Mouse (Mus musculus): ENCODE measurements around the gene H2-DMb1.

The H2-DMb1 gene

DNA sequence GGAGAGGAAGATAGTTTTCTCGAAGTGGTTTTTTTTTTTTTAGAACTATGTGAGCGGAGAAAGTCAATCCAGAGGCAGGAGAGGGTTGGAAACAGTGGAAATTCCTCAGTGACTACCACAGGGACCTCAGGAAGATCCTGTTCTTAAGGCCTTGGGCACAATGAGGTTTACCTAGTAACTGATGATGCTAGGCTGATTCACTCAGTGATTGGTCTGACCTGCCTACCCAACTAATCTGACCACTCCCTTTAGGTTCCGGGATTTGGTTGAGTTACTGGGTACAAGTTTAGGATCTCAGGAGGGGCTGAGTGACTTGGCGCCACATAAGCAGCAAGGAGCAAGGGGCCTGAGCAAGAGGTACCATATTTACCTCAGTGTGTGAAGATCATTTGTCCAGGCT is at the start of gene H2-DMb1:
H2-DMb1 (plus strand) TSS at position 150 of the 400 bp plus-strand sequence.
- DNase-seq: peak; percentile 63 to 67

- no peak for DNase-seq
These were observed 48.1 kb upstream of the H2-DMb1 start for GRCm38 (mm10) chr17:34104804-34105203.

DNA sequence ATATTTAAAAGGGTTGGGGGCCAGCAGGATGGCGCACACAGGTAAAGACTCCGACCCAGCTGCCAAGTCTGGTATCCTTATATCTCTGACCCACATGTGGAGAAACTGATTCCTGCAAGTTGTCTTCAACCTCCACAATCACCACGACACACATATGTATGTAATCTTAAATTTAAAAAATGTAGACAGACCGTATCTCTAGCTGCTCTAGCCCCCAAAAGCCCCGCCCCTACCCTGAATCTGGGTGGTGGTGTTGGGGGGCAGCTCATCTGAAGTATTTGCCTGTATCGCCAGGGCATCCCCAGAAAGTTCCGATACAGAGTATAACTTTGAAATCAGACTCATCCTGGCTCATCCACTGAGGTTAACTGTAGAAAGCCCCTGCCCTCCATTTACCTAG is 46.3 kb upstream of the H2-DMb1 start:
- DNase-seq: no peak

- DNase-seq: no peak
These were observed 45.6 kb upstream of the H2-DMb1 start for GRCm38 (mm10) chr17:34107109-34107867.

GRCm38 (mm10) chr17:34108460-34108859 is 44.4 kb upstream of the H2-DMb1 start:
- DNase-seq: no peak

GRCm38 (mm10) chr17:34109038-34109805 is 43.6 kb upstream of the H2-DMb1 start:
- DNase-seq: peak in 1 of 2 experiments; percentile 39

GRCm38 (mm10) chr17:34109806-34110195 is 43.1 kb upstream of the H2-DMb1 start:
- no peak for DNase-seq

GRCm38 (mm10) chr17:34110309-34110708 is 42.6 kb upstream of the H2-DMb1 start:
- no peak for DNase-seq

- DNase-seq: no peak
These were observed 38.8 kb upstream of the H2-DMb1 start for GRCm38 (mm10) chr17:34114114-34114513.

DNA sequence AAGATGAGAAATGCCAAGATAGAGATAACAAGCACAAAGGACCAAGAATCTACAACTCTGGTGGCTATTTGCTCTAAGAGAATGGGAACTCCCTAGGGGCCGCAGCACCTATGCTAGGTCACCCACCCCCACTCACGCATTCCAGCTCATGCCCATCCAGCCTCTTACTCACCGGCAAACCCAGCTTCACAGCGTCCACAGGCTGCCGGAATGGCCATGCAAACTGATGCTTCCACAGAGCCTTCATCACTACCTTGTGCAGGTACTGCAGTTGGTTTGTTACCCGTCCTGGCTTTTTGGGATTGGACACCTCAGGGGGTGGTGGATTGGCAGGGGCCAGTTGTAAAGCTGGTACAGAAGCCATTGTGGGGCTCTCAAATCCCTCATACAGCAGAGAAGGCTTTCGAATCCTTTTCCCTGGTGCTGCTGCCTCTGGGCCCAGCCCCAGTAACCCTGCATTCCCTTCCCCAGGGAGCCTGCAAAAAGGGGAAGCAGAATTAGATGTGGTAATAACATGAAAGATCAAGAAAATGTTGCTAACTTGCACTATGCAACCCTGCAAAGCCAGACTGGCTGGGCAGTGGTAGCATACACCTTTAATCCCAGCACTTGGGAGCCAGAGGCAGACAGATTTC is 36.0 kb upstream of the H2-DMb1 start:
- DNase-seq: no peak

DNA sequence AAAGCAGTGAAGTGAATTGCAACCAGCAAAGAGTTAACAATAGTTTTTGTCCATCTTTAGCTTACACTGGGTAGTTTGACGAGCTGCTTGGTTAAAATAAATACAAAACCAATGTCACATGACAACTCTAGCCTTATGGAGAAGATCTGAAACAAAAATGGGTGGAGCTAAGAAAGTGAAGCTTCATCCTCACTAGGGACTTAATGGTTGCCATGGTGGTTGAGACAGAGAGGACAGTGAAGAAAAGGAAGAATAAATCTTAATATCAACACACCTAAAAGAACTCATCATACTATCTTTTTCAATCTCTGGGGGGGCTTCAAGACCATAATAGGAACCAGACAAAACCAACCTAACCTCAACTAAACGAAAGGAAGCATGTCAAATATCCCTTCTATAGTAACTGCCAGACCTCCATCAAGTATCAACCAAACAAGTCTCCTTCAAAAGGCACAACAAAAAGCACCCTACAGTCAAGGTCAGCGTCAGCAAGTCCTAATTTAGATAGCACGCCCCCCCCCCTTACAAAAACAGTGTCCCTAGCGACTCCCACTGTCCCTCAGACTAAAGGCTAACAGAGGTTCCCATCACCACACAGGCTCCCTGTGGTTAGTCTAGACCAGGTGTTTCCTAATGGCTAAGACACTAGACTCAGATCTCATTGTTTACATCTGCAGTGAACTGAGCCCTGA is 35.3 kb upstream of the H2-DMb1 start:
- no peak for DNase-seq

- DNase-seq: peak; percentile 37 to 66
These were observed 34.6 kb upstream of the H2-DMb1 start for GRCm38 (mm10) chr17:34118113-34118872.

- DNase-seq: no peak
These were observed 34.0 kb upstream of the H2-DMb1 start for GRCm38 (mm10) chr17:34118873-34119248.

DNA sequence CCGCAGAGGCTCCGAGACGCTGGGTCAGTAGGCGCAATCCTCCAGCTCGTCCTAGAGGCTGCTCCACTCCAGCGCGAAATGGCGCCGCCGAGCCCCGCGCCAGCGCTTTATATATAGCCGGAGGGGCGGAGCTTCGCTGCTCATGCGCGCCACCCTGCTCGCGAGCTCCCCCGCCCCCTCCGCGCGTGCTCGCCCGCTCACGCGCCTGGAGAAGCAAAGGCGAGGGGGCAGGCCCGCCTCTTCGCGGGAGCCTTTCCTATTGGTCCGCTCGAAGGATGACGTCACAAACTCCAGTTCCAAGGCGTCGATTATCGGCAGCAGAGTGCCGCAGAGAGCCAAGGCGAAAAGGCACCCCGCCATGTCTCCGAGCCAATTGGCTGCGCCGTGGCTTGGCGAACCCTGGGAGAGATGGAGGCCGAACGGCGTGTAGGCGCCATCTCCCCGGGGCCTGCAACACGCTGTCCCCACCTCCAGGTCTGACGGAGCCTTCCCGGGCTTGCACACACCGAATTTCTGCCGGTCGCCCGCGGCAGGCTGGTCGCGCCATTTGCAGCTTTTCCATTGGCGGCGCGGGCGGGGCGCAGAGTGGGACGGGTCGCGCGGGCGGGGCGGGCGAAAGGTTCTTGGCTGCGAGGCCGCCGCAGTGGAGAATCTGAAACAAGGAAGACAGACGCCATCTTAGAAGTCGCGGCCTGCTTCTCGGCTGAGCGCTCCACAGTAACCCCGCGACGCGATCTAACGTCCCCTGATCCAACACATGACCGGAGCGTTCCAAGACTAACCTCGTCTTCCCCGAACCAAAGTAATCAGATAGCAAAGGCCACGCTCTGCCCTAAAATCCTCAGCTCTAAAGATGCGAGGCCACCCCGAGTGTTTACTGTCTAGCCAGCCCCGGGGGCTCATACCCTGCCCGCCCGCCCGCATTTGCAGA is 33.4 kb upstream of the H2-DMb1 start, which contains the start of gene H2-DMa:
H2-DMa (plus strand) TSS at position 293 of the 931 bp plus-strand sequence.
- peak; percentile 98 to 99 for DNase-seq

GRCm38 (mm10) chr17:34120180-34120723 is 32.6 kb upstream of the H2-DMb1 start:
- peak; percentile 93 to 96 for DNase-seq

GRCm38 (mm10) chr17:34120814-34121171 is 32.1 kb upstream of the H2-DMb1 start:
- peak; percentile 90 to 96 for DNase-seq

GRCm38 (mm10) chr17:34121172-34121878 is 31.5 kb upstream of the H2-DMb1 start:
- DNase-seq: peak; percentile 89 to 95

DNA sequence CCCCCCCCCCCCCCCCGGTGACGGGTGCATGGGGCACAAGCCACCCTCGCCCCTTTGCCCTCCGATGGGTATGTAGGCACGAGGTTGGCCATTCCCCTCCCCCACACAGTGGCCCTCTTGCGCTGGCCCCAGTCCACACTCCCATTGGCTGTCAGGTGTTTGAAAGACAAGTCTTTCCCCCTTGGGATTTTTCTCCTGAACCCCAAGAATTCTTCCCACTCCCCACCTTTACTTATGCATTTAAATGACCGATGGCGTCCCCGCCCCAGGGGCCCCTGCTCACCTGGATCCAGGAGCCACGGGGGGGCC is 31.0 kb upstream of the H2-DMb1 start:
- DNase-seq: peak; percentile 82 to 92

GRCm38 (mm10) chr17:34122188-34122984 is 30.5 kb upstream of the H2-DMb1 start, which contains the start of gene Brd2:
TSS of gene Brd2 (minus strand) at chr17:34122634.
- peak; percentile 96 to 98 for DNase-seq
